Mouse (Mus musculus): ENCODE data around the gene Inha.

Inha gene

DNA sequence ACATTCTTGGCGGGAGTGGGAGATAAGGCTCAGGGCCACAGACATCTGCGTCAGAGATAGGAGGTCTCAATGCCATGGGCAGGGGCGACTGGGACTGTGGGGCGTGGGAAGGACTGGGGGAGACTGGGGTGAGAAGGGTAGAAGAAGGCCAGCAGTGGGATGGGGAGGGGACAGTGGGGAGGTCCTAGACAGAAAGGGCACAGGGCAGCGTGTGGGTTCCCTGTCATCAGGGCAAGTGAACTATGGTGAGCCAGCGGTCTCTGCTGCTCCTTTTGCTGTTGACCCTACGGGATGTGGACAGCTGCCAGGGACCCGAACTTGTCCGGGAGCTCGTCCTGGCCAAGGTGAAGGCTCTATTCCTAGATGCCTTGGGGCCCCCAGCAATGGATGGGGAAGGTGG lies at the start of gene Inha:
Gene Inha (plus strand): TSS at position 72 of the 400 bp plus-strand sequence.
- DNase-seq = peak; percentile 29

DNA sequence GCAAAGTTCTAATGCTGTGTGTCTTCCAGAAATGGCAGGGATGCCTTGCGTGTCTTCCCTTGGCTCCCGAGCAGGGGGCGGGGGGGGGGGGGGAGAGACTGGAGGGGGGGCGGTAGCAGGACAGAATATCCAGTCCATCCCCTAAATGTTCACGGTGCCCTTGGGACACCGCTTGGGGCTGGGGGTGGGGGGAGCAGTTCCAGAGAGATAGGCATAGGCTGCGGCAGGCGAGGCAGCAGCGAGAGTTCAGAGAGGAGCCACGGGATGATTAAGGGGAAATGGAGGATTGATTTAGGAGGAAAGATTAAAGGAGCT lies 49.2 kb upstream of the Inha start:
- no peak for DNase-seq

DNA sequence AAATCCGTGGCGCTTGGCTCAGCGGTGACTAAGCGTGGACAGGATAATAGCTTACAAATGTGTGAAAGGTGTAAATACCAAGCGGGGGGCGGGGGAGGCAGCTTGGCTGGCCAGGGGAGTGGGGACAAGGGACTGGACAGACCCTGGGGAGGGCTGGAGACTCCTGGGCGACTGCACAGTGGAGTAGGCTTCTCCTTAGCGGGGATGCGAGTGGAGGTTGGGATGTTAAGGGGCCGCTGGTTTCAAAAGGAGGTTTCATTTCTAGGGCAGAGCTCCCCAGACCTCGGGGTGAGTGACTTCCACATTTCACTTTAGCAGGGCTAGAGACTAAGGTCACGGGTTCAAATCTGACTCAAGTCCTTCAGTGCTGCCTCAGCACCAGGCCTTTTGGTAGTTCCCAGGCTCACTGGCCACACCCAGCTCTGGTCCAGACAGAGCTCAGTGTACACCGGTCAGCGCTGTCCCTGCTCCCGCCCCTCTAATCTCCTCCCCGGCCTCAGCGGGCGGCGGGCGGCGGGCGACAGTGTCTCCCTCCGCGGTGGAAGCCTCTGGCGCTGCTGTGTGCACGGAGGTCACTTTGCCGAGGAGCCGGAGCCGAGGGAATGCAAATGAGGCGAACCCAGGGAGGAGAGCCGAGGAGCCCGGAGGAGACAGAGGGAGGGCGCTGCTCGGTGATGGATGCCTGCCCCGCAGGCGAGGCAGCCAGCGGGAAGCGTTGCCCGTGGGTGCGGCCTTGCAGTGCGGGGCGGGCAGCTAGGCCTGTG lies 48.7 kb upstream of the Inha start:
- DNase-seq = peak; percentile 76

DNA sequence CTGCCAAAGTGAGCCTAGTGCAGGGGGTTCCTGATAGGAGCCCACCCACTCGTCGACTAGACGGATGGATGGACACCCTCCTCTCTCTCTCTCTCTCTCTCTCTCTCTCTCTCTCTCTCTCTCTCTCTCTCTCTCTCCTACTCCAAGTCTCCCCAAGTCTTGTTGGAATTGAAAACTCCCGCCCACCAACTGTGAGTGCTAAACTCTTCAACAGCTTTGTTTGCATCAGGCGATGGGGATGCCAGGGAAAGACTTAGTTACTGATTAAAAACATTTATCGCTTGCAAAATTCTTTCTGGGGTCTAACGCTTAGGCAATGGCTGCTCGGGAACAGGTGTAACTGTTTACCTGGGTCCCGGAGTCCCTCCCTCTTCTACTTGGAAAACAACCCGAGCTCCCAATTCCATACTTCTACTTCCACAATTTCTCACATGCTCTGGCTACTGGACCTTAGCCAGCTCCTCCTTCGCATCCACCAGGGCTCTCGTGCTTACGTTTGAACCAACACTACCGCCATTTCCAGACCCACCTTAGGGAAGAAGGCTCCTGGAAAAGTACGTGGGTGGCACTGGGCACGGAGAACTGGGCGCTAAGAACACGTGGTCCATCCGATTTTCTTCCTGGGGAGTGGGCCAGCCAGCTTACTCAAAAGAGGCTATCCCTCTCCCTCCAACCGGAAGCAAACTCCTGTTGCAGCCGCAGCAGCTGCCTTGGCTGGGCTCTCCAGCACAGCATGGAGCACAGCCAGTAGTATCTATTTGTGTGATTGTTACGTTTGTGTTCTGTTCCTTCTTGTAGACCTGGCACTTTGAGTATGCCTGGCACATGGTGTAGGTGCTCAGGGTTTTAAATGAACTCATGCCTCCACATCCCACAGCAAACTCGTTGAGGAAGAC lies 47.8 kb upstream of the Inha start:
- peak; percentile 33 for DNase-seq

DNA sequence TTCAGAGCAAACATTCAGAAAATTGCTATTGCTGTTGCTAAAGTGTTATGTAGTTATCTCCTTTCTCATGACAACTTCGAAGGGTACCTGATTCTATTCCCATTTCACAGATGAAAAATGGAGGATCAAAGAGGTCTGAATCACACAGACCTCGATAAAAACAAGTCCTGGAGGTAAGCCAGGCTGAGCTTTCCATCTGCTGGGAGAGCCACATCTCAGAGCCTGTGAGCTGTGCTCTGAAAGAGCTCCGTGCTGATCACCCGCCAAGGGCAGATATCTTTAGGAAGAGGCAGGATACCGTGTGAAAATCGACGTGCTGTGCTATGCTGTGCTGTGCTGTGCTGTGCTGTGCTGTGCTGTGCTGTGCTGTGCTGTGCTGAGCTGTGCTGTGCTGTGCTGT lies 46.6 kb upstream of the Inha start:
- DNase-seq = no peak

DNA sequence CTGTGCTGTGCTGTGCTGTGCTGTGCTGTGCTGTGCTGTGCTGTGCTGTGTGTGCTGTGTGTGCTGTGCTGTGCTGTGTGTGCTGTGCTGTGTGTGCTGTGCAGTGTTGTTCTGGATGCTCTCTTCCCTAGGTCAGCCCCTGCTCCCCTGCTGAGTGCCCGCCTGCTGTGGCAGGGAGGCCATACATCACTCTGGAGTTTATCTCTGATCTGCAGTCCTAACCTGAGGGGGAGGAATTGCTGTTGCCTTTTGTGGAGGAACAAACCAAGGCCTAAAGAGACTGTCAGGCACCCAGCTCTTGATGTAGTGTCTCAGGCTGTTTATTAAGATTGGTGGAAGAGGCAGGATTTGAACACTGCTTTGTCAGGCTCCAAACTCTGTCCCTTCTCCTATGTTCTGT lies 44.2 kb upstream of the Inha start:
- DNase-seq = no peak

DNA sequence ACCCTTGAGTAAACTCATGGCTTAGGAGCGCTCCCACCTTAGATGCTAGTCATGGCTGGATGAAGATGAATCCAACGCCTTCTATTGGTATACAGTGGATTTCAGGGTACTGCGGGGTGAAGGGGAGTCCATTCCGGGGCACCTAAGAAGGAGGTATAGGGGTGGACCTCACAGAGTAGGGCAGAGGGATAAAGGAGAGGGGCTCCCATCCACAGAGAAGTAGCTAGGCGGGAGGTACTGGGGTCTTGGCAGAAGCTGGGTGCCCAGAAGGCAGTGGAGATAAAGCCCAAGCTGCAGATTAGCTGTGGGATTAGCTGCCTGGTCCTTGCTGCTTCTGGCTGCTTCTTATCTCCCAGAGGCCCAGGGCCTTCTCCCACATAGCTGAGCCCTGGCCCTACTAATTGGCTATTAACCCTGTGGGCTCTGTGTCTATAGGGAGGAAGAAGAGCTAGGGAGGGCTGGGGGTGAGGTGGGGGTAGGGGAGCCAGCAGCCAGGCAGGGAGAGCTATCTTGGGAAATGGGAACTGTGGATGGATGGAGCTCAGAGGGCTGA lies 43.1 kb upstream of the Inha start:
- peak; percentile 87 for DNase-seq

DNA sequence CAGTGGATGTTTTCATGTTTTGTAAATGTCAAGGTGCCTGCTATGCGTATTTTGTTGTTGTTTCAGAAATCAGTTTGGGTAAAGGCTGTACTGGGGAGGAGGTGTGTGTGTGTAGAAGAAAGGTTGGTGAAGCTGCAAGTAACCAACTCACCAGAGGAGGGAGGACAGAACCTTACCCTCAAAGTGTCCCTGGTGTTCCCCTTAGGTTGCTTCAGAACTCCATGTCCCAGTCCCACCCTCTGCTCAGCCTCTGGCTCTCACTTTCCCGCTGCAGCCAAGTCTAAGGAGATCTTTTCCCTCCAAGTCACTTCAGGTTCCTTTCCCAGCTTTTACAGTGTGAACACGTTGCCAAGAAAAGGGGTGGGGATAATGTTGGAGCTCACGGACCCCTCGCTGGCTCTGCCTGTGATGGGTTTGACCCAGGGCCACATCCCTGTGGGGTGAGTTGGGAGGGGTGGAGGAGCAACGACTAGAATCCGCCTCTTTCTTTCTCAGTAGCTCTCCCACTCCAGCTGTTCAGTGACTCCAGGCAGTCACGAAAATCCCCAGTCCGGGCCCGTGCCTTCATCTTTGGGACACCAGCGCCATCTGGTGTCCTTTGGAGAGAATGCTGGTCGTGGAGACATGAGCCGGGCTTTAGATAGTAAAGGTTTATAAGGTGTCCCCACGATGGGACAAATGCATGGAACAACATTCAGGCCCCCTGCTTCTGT lies 39.5 kb upstream of the Inha start:
- peak; percentile 89 for DNase-seq

DNA sequence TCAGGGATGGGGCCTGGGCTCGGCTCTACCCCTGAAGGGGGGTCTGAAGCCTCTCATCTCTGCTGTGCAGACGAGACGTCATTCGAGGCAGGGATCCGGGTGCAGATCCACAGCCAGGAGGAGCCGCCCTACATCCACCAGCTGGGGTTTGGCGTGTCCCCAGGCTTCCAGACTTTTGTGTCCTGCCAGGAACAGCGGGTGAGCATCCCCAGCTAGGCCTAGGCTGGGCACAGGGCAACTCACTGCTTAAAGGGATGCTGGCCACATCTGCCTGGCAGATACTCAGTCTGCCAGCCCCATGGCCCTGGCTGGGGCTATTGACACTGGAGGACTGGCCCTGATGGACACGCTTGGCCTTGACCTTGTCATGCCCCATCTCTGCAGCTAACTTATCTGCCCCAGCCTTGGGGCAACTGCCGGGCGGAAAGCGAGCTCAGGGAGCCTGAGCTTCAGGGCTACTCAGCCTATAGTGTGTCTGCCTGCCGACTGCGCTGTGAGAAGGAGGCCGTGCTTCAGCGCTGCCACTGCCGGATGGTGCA lies 37.5 kb upstream of the Inha start:
- DNase-seq = no peak

DNA sequence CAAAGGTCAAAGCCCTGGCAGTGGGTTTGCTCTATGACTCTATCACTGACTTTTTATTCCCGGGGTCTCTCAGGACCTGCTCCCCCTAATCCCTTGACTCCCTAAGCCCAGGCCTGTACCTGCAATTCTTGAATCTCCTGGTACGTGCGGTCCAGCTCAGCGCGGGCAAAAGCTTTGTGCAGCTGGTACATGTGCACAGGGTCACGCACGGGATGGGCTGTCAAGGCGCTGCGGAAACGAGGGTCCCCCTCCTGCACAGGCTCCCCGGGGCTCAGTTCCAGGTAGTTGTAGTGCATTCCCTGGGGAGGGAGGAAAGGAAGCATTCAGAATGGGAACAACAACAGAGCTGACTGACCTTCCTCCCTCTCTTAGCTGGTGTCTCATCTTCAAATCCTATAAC lies 30.4 kb upstream of the Inha start:
- no peak for DNase-seq

DNA sequence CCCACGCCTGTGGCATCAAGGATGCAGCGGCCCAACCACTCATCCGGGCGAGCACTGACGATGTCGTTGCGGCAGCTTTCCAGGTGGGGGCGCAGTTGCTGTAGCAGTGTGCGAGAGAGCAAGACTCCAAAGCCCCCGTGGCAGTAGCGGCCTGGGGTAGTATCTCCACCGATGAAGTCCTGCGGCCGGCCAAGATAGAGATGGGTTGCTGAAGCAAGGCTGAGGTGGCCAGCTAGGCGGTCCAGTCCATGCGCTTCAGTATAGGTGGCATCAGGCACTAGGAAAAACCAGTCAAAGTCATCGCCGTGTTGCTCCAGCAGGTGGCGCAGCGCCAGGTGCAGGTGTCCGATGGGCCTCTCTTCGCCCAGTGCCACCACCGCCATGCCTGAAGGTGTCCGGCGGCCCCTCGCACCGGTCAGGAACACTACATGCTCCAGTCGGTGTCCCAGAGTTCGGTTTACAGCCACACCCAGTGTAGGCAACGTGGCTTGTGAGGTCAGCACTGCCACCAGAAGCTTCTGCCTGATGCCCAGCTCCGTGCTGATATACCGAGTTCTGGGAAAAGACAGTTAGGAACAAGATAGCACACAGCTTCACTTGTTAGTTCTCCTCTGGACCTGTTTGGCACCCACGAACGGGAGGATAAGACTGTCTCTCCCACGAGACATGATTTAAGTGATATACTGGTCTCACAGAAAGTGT lies 29.5 kb upstream of the Inha start:
- DNase-seq = peak; percentile 85

DNA sequence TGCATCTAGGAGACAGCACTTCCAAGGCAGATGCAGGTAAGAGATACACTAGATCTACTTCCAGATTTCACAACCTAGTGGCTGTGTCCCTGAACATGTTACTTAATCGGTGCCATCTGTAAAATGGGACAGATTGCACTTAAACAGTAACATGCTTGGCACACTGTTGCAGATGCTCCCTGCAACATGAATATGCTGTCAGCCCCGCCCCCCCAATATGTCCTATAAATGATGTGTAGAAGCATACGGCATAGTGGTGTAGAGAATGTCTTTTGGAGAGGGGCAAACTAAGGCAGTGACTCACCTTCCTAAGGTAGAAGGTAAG lies 28.9 kb upstream of the Inha start:
- no peak for DNase-seq

DNA sequence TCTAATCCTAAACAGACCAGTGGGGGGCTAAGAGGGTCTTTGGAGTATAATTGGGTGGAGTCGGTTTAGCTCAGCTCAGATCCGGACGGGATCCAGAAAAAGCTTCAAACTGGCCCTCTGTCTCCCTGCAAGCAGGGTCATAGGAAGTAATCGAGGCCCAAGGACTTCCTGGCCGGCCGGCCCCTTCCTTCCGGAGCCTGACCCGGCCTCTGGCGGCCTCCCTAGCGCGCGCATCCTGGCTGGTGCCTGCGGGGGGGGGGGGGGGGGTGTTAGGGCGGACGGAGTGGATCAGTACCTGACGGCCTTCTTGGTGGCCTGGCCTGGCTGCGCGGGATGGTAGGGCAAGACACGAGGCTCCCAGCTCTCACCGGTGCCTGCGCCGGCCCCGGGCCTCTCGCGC lies 28.4 kb upstream of the Inha start:
- DNase-seq = peak; percentile 45

DNA sequence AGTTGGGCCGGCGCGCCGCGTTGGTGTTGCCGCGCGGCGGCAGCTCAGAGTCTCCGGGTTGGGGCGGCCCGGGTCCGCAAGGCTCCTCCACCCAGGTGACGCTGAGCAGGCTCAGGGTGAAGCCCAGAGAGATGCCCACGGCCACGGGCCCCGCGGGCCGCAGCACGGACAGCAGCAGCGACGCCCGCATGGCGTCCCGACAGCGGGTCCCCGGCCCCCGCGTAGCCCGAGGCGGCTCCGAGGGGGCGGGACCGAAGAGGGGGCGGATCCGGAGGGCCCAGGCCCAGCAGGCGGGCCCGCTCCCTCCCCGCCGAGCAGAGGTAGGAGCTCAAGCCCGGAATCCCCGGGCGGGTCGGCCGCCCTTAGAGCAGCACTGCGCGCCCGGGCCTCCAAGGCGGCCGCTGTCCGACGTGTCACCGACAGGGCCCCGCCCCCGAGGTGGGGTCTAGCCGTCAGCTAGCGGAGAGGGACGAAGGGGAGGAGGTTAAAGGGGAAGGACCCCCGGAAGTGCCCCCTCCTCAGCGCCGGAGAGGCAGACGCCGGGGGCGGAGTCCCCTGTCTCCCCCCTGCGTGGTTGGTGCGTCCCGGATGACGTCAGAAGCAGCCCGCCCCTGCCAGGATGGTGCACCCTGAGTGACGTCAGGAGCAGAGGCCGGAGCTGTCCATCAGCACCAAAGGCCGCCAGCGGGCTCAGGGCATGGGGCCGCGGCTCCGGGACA lies 27.8 kb upstream of the Inha start, which contains the start of the genes Chpf and Tmem198:
Gene Chpf (minus strand): TSS at position 392 of the 719 bp plus-strand sequence.
Gene Tmem198 (plus strand): TSS at position 617 of the 719 bp plus-strand sequence.
- DNase-seq = peak; percentile 99

DNA sequence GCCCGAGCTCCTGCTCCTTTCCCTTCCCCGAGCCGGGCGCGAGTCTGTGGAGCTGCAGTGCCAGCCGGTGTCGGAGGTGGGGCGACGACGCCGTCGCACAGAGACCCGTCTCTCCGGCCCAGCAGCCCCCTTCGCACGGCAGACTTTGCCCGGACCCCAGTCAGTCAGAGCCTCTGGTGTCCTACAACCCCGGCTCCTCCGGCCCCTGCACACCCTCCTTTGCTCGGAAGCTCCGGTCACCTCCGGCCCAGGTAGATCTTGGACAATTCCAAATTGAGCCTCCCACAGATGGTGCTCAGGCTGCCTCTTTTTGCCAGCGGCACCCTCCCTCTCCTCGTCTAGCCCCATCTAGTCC lies 27.3 kb upstream of the Inha start:
- DNase-seq = no peak

DNA sequence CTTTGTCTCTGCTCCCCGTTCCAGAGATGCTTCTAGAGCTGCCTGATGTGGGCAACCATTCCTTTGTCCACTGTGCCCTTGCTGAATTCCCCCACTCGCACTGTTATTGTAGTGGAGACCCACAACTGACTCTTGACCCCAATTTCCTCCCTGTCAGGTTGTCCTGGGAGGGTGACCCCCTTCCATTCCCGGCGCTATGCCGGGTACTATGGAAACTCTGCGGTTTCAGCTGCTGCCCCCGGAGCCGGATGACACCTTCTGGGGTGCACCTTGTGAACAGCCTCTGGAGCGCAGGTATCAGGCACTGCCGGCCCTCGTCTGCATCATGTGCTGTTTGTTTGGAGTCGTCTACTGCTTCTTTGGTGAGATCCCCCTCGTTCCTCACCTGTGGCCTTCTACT lies 26.8 kb upstream of the Inha start:
- no peak for DNase-seq

DNA sequence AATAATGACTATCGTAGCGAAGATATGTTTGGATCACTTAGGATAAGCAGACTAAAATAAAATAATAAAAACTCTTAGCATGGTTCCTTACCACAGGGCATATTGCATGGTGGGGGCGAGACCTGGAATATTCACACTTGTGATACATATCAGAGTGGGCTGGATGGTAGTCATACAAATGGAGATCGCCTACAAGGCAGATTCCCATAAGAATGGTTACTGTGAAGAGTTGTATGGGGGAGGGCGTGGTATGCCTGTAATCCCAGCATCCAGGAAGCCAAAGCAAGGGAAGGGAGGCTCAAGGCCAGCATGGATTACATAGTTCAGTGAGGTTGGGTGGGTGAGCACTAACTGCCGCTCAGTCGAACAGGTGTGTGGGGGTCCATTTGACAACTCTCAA lies 26.1 kb upstream of the Inha start:
- DNase-seq = no peak

DNA sequence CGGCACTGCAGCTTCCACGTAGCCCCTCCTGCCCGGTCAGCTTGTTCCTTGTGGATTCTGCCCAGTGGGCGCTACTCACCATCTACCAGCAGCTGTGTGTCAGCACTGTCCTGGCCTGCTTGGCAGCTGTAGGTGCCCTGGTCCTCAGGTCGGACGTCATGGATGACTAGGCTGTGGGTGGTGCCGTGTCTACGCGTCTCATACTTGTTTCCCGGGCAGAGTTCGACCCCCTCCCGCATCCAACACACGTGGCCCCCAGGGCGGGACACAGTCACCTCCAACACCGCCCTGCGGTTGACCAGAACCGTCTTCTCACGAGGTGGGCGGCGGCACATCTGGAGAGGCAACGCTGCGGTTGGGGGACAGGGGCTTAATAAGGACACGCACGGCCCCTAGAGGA lies 20.3 kb upstream of the Inha start:
- DNase-seq = peak; percentile 36

DNA sequence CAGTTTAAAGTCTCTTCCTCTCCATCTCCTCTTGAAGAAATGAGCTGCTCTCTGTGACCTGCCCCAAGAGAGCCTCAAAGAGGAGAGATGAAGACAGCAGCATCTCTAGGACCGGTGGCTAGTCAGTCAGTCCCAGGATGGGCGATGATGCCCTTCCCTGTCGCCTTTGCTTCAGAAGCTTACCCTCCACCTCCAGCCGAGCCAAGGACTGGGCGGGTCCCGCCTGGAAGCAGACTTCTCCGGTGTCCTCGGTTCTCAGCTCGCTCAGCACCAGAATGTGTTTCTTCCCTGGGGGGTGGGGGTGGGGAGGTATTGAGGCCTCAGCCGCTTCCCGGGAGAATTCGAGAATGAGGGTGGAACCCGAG lies 19.9 kb upstream of the Inha start:
- DNase-seq = peak; percentile 32

DNA sequence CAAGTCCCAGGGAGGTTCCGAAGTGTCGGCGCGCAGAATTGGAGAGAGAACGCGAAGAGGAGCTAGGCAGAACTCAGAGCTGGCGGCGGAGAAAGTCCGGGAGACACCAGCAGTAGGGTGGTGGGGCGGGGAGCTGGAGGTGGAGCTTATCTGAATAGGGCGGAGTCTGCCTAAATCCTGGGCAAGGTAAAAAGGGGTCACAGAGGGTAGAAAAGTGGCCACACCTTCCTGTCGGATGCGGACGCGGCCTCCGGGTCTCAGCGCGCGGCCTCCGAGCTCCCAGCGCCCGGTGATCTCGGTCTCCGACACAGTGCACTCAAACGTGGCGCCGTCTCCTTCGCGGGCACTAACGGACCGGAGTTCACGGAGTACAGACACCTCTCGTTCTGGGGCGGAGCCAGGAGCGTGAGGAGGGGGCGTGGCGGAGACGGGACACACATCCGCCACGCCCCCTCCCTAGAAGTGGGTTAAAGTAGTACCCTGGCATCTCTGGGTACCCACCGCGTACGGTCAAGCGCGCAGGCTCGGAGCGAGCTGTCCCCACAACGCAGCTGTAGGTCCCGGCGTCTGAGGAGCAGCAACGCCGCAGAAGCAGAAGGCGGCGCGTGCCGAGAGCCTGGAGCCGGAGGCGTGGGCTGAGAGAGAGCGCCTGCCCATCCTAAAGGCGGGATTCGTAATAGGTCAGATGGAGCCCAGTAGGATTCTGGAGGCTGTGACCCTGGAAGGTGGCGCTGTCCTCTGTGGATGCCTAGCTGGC lies 19.3 kb upstream of the Inha start:
- DNase-seq = peak; percentile 89

All from retina, postnatal 1 day (tissue).